ENCODE assay signal across 8 mouse cellular contexts in the genomic region with DNA sequence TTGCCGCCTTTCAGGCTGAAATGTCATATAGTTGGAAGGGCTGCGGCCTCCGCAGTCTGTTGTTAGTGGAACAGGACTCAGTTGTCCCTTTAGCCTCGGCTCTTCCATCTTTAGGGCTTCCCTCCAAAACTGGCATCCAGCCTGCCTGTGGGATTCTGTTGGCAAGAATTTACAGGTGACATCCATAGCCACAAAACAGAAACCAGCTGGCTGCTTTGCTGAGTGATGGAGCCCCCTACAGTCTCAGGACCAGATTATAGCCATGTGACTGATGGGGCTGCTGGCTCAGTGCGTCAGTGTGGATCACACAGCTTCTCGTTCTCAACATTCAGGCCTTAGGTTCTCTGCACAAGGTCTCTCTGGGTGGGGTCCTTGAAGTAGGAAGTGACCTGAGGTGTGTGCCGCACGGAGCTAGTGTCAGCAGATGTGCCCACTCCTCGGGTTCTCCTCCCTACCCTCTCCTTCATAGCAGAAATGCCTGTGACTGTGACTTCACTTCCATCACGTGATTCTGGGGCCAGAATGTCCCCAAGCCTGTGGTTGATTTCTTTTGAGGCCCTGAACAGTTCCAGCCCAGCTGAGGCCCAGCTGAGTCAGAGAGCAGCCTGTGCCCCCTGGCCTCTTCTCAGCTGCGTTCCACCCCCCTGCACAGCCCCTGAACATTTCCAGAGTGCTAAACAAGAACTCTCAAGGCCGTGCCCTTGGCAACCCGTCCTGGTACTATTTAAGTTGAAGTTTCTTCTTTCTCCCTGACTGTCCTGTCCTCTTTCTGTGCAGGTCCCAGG. TPM values are rescaled to one million over a fixed set of nuclear protein-coding genes. Genes with fewer than 3 reads are reported as not detected.
DNase-seq lines count a peak whose midpoint lies in the region; ATAC-seq and TF ChIP-seq lines count a peak whose summit lies in the region.

No protein-coding gene starts in this region.

- no peak for DNase-seq in forebrain, embryonic 10.5 days (ENCODE audit: extremely low spot score, low spot score)
- no peak for DNase-seq in liver, postnatal 0 days
- no peak for DNase-seq in liver, embryonic 11.5 days (ENCODE audit: low spot score)
- peak; percentile 48 for DNase-seq in cerebellum, adult 8-10 months
- DNase-seq in limb, embryonic 10.5 days (ENCODE audit: low spot score), result no peak
- DNase-seq in layer of hippocampus, adult 11-12 months (ENCODE audit: low spot score), result no peak
- no peak for DNase-seq in frontal cortex, postnatal 25 days (ENCODE audit: low spot score in 2 of 2)

- peak; percentile 27; the same call in 1 of the 2 replicates for TF ChIP-seq CTCF in liver, postnatal 0 days (IDR thresholded peaks at IDR 0.05; ENCODE audit: low read depth)

- no peaks in the 10 kb centered on the region for H3K9me3 ChIP-seq in forebrain, embryonic 10.5 days
- H3K9me3 ChIP-seq in forebrain, embryonic 15.5 days, result no peaks in the 10 kb centered on the region
- H3K9me3 ChIP-seq in liver, postnatal 0 days (ENCODE audit: low read length), result no peaks in the 10 kb centered on the region
- H3K9me3 ChIP-seq in liver, embryonic 11.5 days (ENCODE audit: control insufficient read depth, low read length), result no peaks in the 10 kb centered on the region
- H3K9me3 ChIP-seq in limb, embryonic 10.5 days (replicated peaks), result no peaks in the 10 kb centered on the region

- no peak for TF ChIP-seq EP300 in liver, postnatal 0 days (IDR thresholded peaks at IDR 0.05; ENCODE audit: low read depth)

- no peaks in the 10 kb centered on the region for H3K36me3 ChIP-seq in forebrain, embryonic 10.5 days (replicated peaks)
- no peaks in the 10 kb centered on the region for H3K36me3 ChIP-seq in forebrain, embryonic 15.5 days
- H3K36me3 ChIP-seq in liver, postnatal 0 days (replicated peaks; ENCODE audit: insufficient read depth, low read length), result no peaks in the 10 kb centered on the region
- no peaks in the 10 kb centered on the region for H3K36me3 ChIP-seq in liver, embryonic 11.5 days (ENCODE audit: control insufficient read depth, insufficient read depth, low read length)
- no peaks in the 10 kb centered on the region for H3K36me3 ChIP-seq in limb, embryonic 10.5 days

- WGBS in forebrain, embryonic 10.5 days, result 82% methylated on average over 13 of the region's 13 CpGs
- WGBS in forebrain, embryonic 15.5 days, result 65% methylated on average over 13 of the region's 13 CpGs
- WGBS in liver, postnatal 0 days (ENCODE audit: insufficient replicate concordance), result 67% methylated on average over 13 of the region's 13 CpGs
- 73% methylated on average over 13 of the region's 13 CpGs for whole genome bisulfite sequencing in liver, embryonic 11.5 days
- 78% methylated on average over 13 of the region's 13 CpGs for WGBS in limb, embryonic 10.5 days

- H3K27me3 ChIP-seq in forebrain, embryonic 10.5 days (ENCODE audit: poor library complexity, severe bottlenecking), result no peaks in the 10 kb centered on the region
- H3K27me3 ChIP-seq in forebrain, embryonic 15.5 days, result no peaks in the 10 kb centered on the region
- H3K27me3 ChIP-seq in liver, postnatal 0 days (ENCODE audit: insufficient read depth, low read length), result no peaks in the 10 kb centered on the region
- H3K27me3 ChIP-seq in liver, embryonic 11.5 days (replicated peaks; ENCODE audit: control insufficient read depth, insufficient read depth, low read length), result no peaks in the 10 kb centered on the region
- no peaks in the 10 kb centered on the region for H3K27me3 ChIP-seq in limb, embryonic 10.5 days (ENCODE audit: low read depth, poor library complexity, severe bottlenecking)

- no peak; the same call in 1 of the 2 replicates for ATAC-seq in forebrain, embryonic 15.5 days (replicated peaks)
- ATAC-seq in liver, postnatal 0 days, result peak; percentile 20; the same call in 1 of the 2 replicates
- no peak for ATAC-seq in liver, embryonic 11.5 days (replicated peaks; ENCODE audit: low FRiP score)

- H3K4me2 ChIP-seq in forebrain, embryonic 15.5 days (replicated peaks), result no peak overlapping the region
- no peak overlapping the region for H3K4me2 ChIP-seq in liver, postnatal 0 days (ENCODE audit: low read depth, low read length)
- no peak overlapping the region for H3K4me2 ChIP-seq in liver, embryonic 11.5 days

- peaks cover 18% of the 10 kb centered on the region for H3K4me1 ChIP-seq in forebrain, embryonic 10.5 days
- 0 out of 2 replicates have a peak, but pooled peaks cover 3% of the 10 kb centered on the region for H3K4me1 ChIP-seq in forebrain, embryonic 15.5 days
- 0 out of 2 replicates have a peak, but pooled peaks cover 5% of the 10 kb centered on the region for H3K4me1 ChIP-seq in liver, postnatal 0 days (ENCODE audit: insufficient read depth)
- peaks cover 18% of the 10 kb centered on the region for H3K4me1 ChIP-seq in liver, embryonic 11.5 days (replicated peaks; ENCODE audit: control insufficient read depth, insufficient read depth, low read length)
- H3K4me1 ChIP-seq in limb, embryonic 10.5 days, result peaks cover 14% of the 10 kb centered on the region

- no peak overlapping the region for H3K4me3 ChIP-seq in forebrain, embryonic 10.5 days
- no peak overlapping the region for H3K4me3 ChIP-seq in forebrain, embryonic 15.5 days
- H3K4me3 ChIP-seq in liver, postnatal 0 days (ENCODE audit: low read depth, low read length), result no peak overlapping the region
- no peak overlapping the region for H3K4me3 ChIP-seq in liver, embryonic 11.5 days (ENCODE audit: low read depth, low read length)
- H3K4me3 ChIP-seq in limb, embryonic 10.5 days, result no peak overlapping the region

- H3K27ac ChIP-seq in forebrain, embryonic 10.5 days, result 0 out of 2 replicates have a peak overlapping the region, but pooled peaks have one; percentile 40
- no peak overlapping the region for H3K27ac ChIP-seq in forebrain, embryonic 15.5 days (replicated peaks)
- no peak overlapping the region for H3K27ac ChIP-seq in liver, postnatal 0 days (ENCODE audit: low read depth)
- no peak overlapping the region for H3K27ac ChIP-seq in liver, embryonic 11.5 days (ENCODE audit: low read depth, low read length)
- peak overlapping the region; percentile 30; the same call in 1 of the 2 replicates for H3K27ac ChIP-seq in limb, embryonic 10.5 days

- H3K9ac ChIP-seq in forebrain, embryonic 15.5 days (replicated peaks), result no peak overlapping the region
- no peak overlapping the region for H3K9ac ChIP-seq in liver, postnatal 0 days (replicated peaks)
- no peak overlapping the region for H3K9ac ChIP-seq in liver, embryonic 11.5 days (ENCODE audit: low read depth, low read length)

RNA-seq across cellular contexts. Expression of a gene that starts 55.3 kb away (rescaled TPM):
- 145 and 156 TPM in 2 replicates for polyA plus RNA-seq in forebrain, embryonic 10.5 days (2016; fragmentation: Nextera tagmentation; extraction: Ambion mirVana)
- polyA plus RNA-seq in forebrain, embryonic 15.5 days (2015; fragmentation: Nextera tagmentation; extraction: Ambion mirVana), result 105 and 108 TPM in 2 replicates
- polyA plus RNA-seq in liver, postnatal 0 days (2015; fragmentation: Nextera tagmentation; extraction: Ambion mirVana), result 57.7 and 71.5 TPM in 2 replicates
- polyA plus RNA-seq in liver, embryonic 11.5 days (2014; fragmentation: Nextera tagmentation; extraction: Ambion mirVana), result 146 and 148 TPM in 2 replicates
- polyA plus RNA-seq in limb, embryonic 10.5 days (2016; fragmentation: Nextera tagmentation; extraction: Ambion mirVana), result 118 and 132 TPM in 2 replicates

Comparison
In these comparisons a context has a peak if more than half of its experiments do, and no peak if none do; other contexts are left out.
1. H3K27ac ChIP-seq: peak in forebrain, embryonic 10.5 days (single experiment) and limb, embryonic 10.5 days (single experiment); none in forebrain, embryonic 15.5 days (single experiment), liver, postnatal 0 days (single experiment) and liver, embryonic 11.5 days (single experiment).